Mouse (Mus musculus) E14TG2a.4 (cell line): ENCODE results near the gene Ntan1.

Source experiments
- CTCF ChIP-seq: conservative IDR thresholded peaks from 2 replicates; pipeline ENCODE4 v1.5.1; 2014; ENCODE audit warnings: low read length
- POU5F1 ChIP-seq: IDR thresholded peaks from 2 replicates; pipeline ENCODE4 v1.6.1; 2014; ENCODE audit warnings: low read length, borderline replicate concordance

DNA sequence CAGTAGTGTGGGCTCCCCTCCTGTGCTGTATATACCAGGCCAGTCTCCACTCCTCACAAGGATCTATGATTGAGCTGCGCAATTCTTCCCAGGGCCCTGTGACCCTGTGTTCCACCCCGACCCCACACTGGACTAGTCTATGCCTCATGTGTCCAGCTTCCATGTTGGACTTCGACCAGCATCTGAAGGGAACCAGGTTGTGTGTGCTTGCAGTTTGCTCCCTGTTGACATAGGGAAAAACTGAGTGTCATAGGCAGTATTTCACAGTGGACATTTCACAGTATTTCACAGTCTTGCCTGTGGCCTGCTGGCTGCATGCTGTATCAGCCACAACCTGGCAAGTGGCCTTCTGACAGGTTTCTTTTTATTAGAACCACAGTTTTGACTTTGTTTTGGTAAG, 5.4 kb upstream of the Ntan1 start:
- TF ChIP-seq CTCF (no peak), POU5F1 (no peak)
